Mouse (Mus musculus) liver, adult 2 months (tissue): ENCODE measurements around the gene Duox1. TPM values are rescaled to one million over a fixed set of nuclear protein-coding genes. Genes with fewer than 3 reads are reported as not detected.
"Not testable (repeated sequence)": the region's sequence is repeated elsewhere in the genome, so short reads cannot be mapped to it uniquely, and the experiment has no call there.

ENCODE experiments used
- DNase-seq: peaks from one replicate; pipeline ENCODE4 v3.0.0-alpha.2; 2011; ENCODE audit warnings: low read depth, low spot score; ENCODE audit errors: extremely low read depth
- H3K27ac ChIP-seq: fragments of 200-500 bp; replicated peaks from 2 replicates; pipeline ENCODE4 v1.5.1; 2012; ENCODE audit warnings: low read depth, mild to moderate bottlenecking, control low read depth, inconsistent platforms, low read length; ENCODE audit not compliant: insufficient read depth
- H3K27me3 ChIP-seq: fragments of 200-500 bp; 2 replicates; pipeline ENCODE4 v1.6.1; 2012; ENCODE audit warnings: mild to moderate bottlenecking, moderate library complexity, low read length, inconsistent platforms; ENCODE audit not compliant: control insufficient read depth, insufficient read depth
- H3K36me3 ChIP-seq: fragments of 200-500 bp; 2 replicates; pipeline ENCODE4 v1.6.1; 2012; ENCODE audit warnings: low read length, inconsistent platforms; ENCODE audit not compliant: control insufficient read depth, insufficient read depth
- H3K4me1 ChIP-seq: fragments of 200-500 bp; 2 replicates; pipeline ENCODE4 v1.6.1; 2011; ENCODE audit warnings: low read length; ENCODE audit not compliant: control insufficient read depth, insufficient read depth
- H3K4me3 ChIP-seq: fragments of 200-500 bp; 2 replicates; pipeline ENCODE4 v1.5.1; 2011; ENCODE audit warnings: low read depth, mild to moderate bottlenecking, control low read depth, low read length, moderate library complexity; ENCODE audit not compliant: insufficient read depth
- H3K79me2 ChIP-seq: fragments of 200-500 bp; 2 replicates; pipeline ENCODE4 v1.6.1; 2012; ENCODE audit warnings: inconsistent platforms, mild to moderate bottlenecking, low read length, moderate library complexity; ENCODE audit not compliant: control insufficient read depth, insufficient read depth
- H3K9ac ChIP-seq: fragments of 200-500 bp; 2 replicates; pipeline ENCODE4 v1.6.1; 2012; ENCODE audit warnings: low read depth, mild to moderate bottlenecking, control low read depth, inconsistent platforms, low read length
- CTCF ChIP-seq: fragments of 200-500 bp; IDR thresholded peaks from 2 replicates; pipeline ENCODE4 v1.5.1; 2011; ENCODE audit warnings: low read depth, low read length, control low read depth
- POLR2A ChIP-seq: fragments of 200-500 bp; IDR thresholded peaks from 2 replicates; pipeline ENCODE4 v1.6.1; 2011; ENCODE audit warnings: low read length, control low read depth; ENCODE audit not compliant: insufficient read depth; ENCODE audit errors: extremely low read depth
- WGBS: fragments of 180-500 bp; shearing (Covaris S2); methylation state at CpG from one replicate; pipeline ENCODE4 v1.1.7; 2018; 5-methylcytosine and 5-hydroxymethylcytosine counted together
- polyA plus RNA-seq: library from polyadenylated mRNA; depleted of rRNA; stranded (reverse); fragments of >200 nt; gene quantifications from 2 replicates; pipeline ENCODE4 v1.2.3, GENCODE M21; 2012
- total RNA-seq: library from RNA; depleted of rRNA; stranded (reverse); fragments of >200 nt; gene quantifications from 2 replicates; pipeline ENCODE4 v1.2.3, GENCODE M21; 2014

The Duox1 gene
- total and polyA plus RNA-seq, 2 experiments, result not detected

DNA sequence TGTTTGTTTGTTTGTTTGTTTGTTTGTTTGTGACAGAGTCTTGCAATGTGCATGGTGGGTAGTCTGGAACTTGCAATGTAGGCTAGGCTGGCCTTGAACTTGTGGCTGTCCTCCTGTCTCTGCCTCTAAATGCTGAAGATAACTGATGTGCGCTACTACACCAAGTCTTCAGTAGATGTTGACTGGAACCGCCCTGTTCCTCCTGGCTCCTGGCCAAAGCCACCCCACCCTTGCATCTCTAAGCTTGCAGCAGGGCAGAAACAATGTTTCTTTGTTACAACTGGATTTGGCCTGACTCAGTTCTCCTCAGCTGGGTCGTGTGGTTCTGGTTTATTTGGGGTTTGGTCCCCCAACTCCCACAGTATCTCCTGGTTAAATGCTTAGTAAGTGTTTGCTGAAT, 18.7 kb downstream of the Duox1 start:
- WGBS, result 73% methylated on average over 3 of the region's 3 CpGs
- DNase-seq, result no peak

DNA sequence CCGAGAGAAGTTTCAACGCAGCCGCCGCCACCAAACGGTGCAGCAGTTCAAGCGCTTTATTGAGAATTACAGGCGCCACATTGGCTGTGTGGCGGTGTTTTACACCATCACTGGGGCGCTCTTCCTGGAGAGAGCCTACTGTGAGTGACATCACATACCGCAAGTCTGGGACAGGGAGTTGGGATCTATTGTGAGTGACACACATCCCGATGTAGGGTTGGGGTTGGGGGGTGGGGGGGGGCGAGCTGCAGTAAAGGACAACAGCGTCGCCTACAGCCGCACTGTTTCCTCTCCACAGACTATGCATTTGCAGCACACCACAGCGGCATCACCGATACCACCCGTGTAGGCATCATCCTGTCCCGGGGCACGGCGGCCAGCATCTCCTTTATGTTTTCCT, 21.8 kb downstream of the Duox1 start:
- WGBS, result 70% methylated on average over 21 of the region's 21 CpGs
- no peak overlapping the region for H3K4me3 ChIP-seq

More for the DNA sequence above, 18.7 kb downstream of the Duox1 start:
- Histone ChIP-seq H3K27me3 (no peaks in the 10 kb centered on the region), H3K79me2 (no peaks in the 10 kb centered on the region), H3K36me3 (no peaks in the 10 kb centered on the region), H3K4me1 (no peaks in the 10 kb centered on the region), H3K27ac (no peak overlapping the region), H3K9ac (no peak overlapping the region), H3K4me3 (no peak overlapping the region)
- TF ChIP-seq CTCF, result no peak
- no peak for TF ChIP-seq POLR2A

DNA sequence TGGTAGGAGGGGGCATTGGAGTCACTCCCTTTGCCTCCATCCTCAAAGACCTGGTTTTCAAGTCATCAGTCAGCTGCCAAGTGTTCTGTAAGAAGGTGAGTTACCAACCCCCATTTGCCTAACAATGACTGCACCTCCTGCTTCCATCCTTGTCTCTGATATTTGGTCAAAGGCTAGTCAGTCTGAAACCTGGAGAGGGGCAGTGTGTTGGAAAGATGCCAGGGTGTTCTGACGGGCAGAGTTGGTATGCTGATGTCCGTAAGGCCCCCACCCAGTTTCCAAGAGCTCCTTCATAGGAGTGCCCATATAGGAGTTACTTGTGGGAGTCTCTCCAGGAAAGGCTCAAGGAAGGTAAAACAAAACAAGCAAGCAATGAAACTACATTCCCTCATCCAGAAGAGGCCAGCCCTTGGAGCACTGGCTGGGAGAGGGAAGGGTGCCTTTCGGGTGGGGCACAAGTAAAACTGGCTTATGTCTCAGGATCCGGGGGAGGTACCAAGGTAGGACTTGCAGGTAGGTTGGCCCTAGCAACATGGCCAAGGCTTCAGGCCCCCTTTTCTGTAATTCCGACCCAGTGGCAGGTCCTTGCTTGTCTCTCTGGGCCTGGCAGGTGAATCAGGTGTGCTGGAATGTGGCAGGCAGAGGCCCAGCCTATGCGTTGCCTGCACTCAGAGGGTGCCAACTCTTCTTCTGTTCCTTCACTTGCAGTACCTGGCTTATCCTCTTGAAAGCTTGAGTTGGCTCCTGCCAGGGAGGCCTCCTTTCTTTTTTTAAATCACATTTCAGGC, 29.8 kb downstream of the Duox1 start:
- WGBS, result 90% methylated on average over 6 of the region's 6 CpGs
- Histone ChIP-seq H3K9ac (no peak overlapping the region), H3K27ac (no peak overlapping the region), H3K79me2 (no peaks in the 10 kb centered on the region), H3K4me1 (peaks cover 4% of the 10 kb centered on the region), H3K4me3 (no peak overlapping the region), H3K27me3 (no peaks in the 10 kb centered on the region), H3K36me3 (no peaks in the 10 kb centered on the region)
- DNase-seq, result no peak
- no peak for TF ChIP-seq POLR2A
- no peak for TF ChIP-seq CTCF

More for the DNA sequence above, 21.8 kb downstream of the Duox1 start:
- Histone ChIP-seq H3K79me2 (no peaks in the 10 kb centered on the region), H3K27ac (no peak overlapping the region), H3K36me3 (no peaks in the 10 kb centered on the region), H3K4me1 (no peaks in the 10 kb centered on the region), H3K9ac (no peak overlapping the region), H3K27me3 (no peaks in the 10 kb centered on the region)
- TF ChIP-seq CTCF (no peak), POLR2A (no peak)
- DNase-seq, result no peak

DNA sequence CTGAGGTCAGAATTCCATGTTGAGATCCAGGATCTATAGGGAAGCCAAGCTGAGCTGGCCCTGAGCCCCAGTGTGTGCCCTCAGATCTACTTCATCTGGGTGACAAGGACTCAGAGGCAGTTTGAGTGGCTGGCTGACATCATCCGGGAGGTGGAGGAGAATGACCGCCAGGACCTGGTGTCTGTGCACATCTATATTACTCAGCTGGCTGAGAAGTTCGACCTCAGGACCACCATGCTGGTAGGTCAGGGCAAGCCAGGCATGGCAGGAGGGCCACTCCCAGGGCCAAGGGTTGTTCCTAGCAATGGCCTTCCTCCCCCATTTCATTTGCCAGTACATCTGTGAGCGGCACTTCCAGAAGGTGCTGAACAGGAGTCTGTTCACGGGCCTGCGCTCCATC, 30.7 kb downstream of the Duox1 start:
- WGBS, result 83% methylated on average over 6 of the region's 6 CpGs
- H3K4me3 ChIP-seq, DNase-seq: not testable (repeated sequence)

DNA sequence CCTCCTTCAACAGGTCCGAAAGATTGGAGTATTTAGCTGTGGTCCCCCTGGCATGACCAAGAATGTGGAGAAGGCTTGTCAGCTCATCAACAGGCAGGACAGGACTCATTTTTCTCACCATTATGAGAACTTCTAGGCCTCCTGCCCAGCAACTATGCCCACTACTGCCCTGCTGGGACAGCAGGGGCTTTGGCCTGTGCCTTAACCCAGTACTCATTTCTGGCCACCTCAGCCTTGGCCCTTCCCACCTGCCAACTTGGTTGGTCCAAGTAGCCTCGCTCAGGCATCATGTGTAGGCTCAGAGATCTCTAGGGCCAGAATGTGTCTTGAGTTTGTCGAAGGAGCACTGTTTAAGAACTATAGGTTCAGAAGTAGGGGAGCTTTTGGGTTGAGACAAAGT, 31.8 kb downstream of the Duox1 start:
- Histone ChIP-seq H3K27me3 (no peaks in the 10 kb centered on the region), H3K9ac (no peak overlapping the region), H3K4me1 (peaks cover 4% of the 10 kb centered on the region), H3K4me3 (no peak overlapping the region), H3K36me3 (no peaks in the 10 kb centered on the region), H3K79me2 (no peaks in the 10 kb centered on the region), H3K27ac (no peak overlapping the region)
- 89% methylated on average over 3 of the region's 3 CpGs for WGBS
- no peak for DNase-seq
- no peak for TF ChIP-seq CTCF
- no peak for TF ChIP-seq POLR2A

More for the DNA sequence above, 30.7 kb downstream of the Duox1 start:
- H3K27ac ChIP-seq, H3K79me2 ChIP-seq, H3K4me1 ChIP-seq, H3K9ac ChIP-seq, H3K27me3 ChIP-seq, H3K36me3 ChIP-seq: not testable (repeated sequence)

DNA sequence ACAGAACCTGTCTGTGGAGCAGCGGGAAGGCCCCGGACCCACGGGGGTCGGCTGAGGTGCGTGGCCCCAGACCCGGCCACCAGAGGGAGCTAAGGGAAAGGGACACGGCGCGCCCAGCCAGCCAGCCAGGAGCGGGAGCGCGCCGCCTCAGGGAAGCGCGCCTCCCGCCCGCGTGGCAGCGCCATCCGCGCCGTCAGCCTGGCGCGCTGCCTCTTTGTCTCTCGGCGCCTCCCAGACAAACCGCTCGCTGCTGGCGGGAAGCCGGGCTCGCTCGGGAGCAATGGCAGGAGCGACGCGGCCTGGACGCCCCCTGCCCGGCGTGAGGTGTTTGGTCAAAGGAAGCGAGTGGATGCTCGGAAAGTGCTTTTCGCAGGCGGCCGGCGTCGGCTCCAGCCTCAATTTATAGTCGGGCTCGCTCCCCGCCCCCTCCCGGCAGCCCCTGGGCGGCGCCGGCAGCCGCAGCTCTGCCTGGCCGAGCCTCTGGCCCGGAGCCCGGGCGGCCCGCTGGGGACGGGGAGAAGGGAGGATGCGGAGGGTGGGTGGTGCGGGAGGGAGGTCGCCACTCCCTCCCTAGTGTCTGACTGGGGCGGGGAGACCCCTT, 33.2 kb downstream of the Duox1 start:
- Histone ChIP-seq H3K79me2 (no peaks in the 10 kb centered on the region), H3K9ac (peak overlapping the region; percentile 86), H3K4me3 (peak overlapping the region; percentile 89), H3K27me3 (no peaks in the 10 kb centered on the region), H3K27ac (peak overlapping the region; percentile 71), H3K4me1 (peaks cover 4% of the 10 kb centered on the region), H3K36me3 (no peaks in the 10 kb centered on the region)
- peak; percentile 49 for DNase-seq
- WGBS, result under 1% methylated on average over 63 of the region's 63 CpGs
- TF ChIP-seq POLR2A (no peak), CTCF (peak; percentile 82)
